Mouse (Mus musculus) neural tube, embryonic 14.5 days (tissue): ENCODE results near the gene Gm26992. TPM values are rescaled to one million over a fixed set of nuclear protein-coding genes. Genes with fewer than 3 reads are reported as not detected.
A peak's percentile ranks its signal among the peaks of the same experiment; 100 is the strongest.
"Not testable (repeated sequence)": the region's sequence is repeated elsewhere in the genome, so short reads cannot be mapped to it uniquely, and the experiment has no call there.

ENCODE experiments used
- ATAC-seq: fragments of 200-750 bp; cut with Nextera tagmentation; 2 replicates; pipeline ENCODE4 v1.8.0; 2017; ENCODE audit warnings: low read depth, mild to moderate bottlenecking, moderate TSS enrichment, moderate library complexity
- H3K27ac ChIP-seq: fragments of 300-500 bp; sonication (generic); 2 replicates; pipeline ENCODE4 v1.5.1; 2014; ENCODE audit warnings: low read depth, mild to moderate bottlenecking, control low read depth, low read length, moderate library complexity, mixed read lengths
- H3K27me3 ChIP-seq: fragments of 300-500 bp; sonication (generic); 2 replicates; pipeline ENCODE4 v1.6.1; 2014; ENCODE audit warnings: low read length; ENCODE audit not compliant: control insufficient read depth, insufficient read depth
- H3K36me3 ChIP-seq: fragments of 300-500 bp; sonication (generic); 2 replicates; pipeline ENCODE4 v1.6.1; 2014; ENCODE audit warnings: low read length, mixed read lengths; ENCODE audit not compliant: control insufficient read depth, insufficient read depth
- H3K4me1 ChIP-seq: fragments of 300-500 bp; sonication (generic); 2 replicates; pipeline ENCODE4 v1.6.1; 2014; ENCODE audit warnings: low read length; ENCODE audit not compliant: control insufficient read depth, insufficient read depth
- H3K4me2 ChIP-seq: fragments of 300-500 bp; sonication (generic); 2 replicates; pipeline ENCODE4 v1.6.1; 2014; ENCODE audit warnings: mild to moderate bottlenecking, low read depth, low read length, control low read depth
- H3K4me3 ChIP-seq: fragments of 300-500 bp; sonication (generic); 2 replicates; pipeline ENCODE4 v1.5.1; 2014; ENCODE audit warnings: low read depth, low read length, control low read depth, mixed read lengths
- H3K9ac ChIP-seq: fragments of 300-500 bp; sonication (generic); replicated peaks from 2 replicates; pipeline ENCODE4 v1.6.1; 2014; ENCODE audit warnings: low read depth, mild to moderate bottlenecking, control low read depth, low read length, mixed read lengths
- H3K9me3 ChIP-seq: fragments of 300-500 bp; sonication (generic); 2 replicates; pipeline ENCODE4 v1.6.1; 2016; ENCODE audit warnings: low read length; ENCODE audit not compliant: control insufficient read depth
- WGBS: fragments of 180-500 bp; shearing (Covaris S2); extraction: QIAGEN DNeasy Blood & Tissue Kit; methylation state at CpG from one replicate; pipeline ENCODE4 v1.1.7; 2014; 5-methylcytosine and 5-hydroxymethylcytosine counted together
- polyA plus RNA-seq: library from polyadenylated mRNA; unstranded; fragments of >200 nt; fragmentation: Nextera tagmentation; extraction: Ambion mirVana; gene quantifications from 2 replicates; pipeline ENCODE4 v1.2.1, GENCODE M21; 2014

Gm26992 gene
- polyA plus RNA-seq, 1 experiment from 2014 or later, result not detected

DNA sequence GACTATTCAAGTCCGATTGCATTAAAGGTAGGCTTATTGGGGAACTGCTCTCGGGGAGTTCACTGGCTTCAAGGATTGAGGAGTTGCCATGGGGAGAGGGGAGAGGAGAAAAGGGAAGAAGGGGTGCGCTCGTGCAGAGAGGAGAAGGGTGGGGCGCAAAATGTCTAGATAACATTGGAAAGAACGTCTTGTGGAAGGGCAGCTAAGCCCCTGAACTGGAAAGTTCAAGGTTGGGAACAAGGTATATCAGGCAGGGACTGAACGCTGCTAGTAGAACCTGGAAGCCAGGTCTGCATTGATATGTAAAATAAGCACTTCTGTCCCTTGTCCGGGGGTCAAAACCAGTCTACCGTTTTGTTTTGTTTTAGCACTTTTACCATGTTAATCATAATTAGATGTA, 16.2 kb downstream of the Gm26992 start:
- Histone ChIP-seq H3K36me3 (no peaks in the 10 kb centered on the region), H3K4me3 (no peak overlapping the region), H3K9ac (no peak overlapping the region), H3K4me2 (no peak overlapping the region), H3K9me3 (no peaks in the 10 kb centered on the region), H3K27ac (no peak overlapping the region), H3K4me1 (no peaks in the 10 kb centered on the region), H3K27me3 (peaks cover 4% of the 10 kb centered on the region; the same call in 1 of the 2 replicates)
- WGBS, result 21% methylated on average over 9 of the region's 9 CpGs
- no peak for ATAC-seq

DNA sequence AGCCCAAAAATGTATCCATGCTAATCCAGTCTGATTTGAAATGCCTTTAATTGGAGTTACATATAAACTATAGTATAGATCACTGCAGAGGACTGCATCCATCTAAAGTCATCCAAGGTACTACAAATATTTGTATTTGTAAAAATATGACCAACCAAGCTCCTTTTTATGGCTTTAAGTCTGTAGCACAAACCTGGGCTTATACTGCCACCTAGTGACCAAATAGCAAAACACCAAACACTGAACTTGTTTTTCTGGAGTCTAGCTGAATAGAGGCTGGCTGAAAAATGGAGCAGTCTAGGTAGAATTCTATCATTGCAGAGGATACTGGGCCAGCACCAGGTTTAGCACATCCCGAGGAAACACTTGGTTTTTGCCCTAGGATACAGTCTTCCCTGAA, 19.0 kb downstream of the Gm26992 start:
- H3K4me1 ChIP-seq, result no peaks in the 10 kb centered on the region
- H3K9me3 ChIP-seq, result no peaks in the 10 kb centered on the region
- no peak overlapping the region for H3K4me3 ChIP-seq
- H3K36me3 ChIP-seq, result no peaks in the 10 kb centered on the region
- 6% methylated on average over 1 of the region's 1 CpGs for WGBS
- H3K27me3 ChIP-seq, result peaks cover 5% of the 10 kb centered on the region
- no peak overlapping the region for H3K4me2 ChIP-seq
- no peak for ATAC-seq
- no peak overlapping the region for H3K27ac ChIP-seq
- no peak overlapping the region for H3K9ac ChIP-seq

- Histone ChIP-seq H3K27me3 (peaks cover 13% of the 10 kb centered on the region), H3K36me3 (no peaks in the 10 kb centered on the region), H3K27ac (no peak overlapping the region), H3K4me2 (no peak overlapping the region), H3K9ac (no peak overlapping the region), H3K9me3 (no peaks in the 10 kb centered on the region), H3K4me1 (no peaks in the 10 kb centered on the region), H3K4me3 (no peak overlapping the region)
- WGBS, result 38% methylated on average over 7 of the region's 7 CpGs
- ATAC-seq, result no peak
Measured at GRCm38 (mm10) chrX:103443755-103444154, 21.9 kb downstream of the Gm26992 start.

- H3K9me3 ChIP-seq, result no peaks in the 10 kb centered on the region
- H3K36me3 ChIP-seq, result no peaks in the 10 kb centered on the region
- peaks cover 9% of the 10 kb centered on the region for H3K27me3 ChIP-seq
- H3K27ac ChIP-seq, result no peak overlapping the region
- H3K4me1 ChIP-seq, result no peaks in the 10 kb centered on the region
- H3K9ac ChIP-seq, result no peak overlapping the region
- peak overlapping the region; percentile 30 for H3K4me3 ChIP-seq
- H3K4me2 ChIP-seq, result peak overlapping the region; percentile 57
- ATAC-seq, result peak; percentile 51; the same call in 1 of the 2 replicates
- 7% methylated on average over 33 of the region's 34 CpGs for WGBS
Measured at GRCm38 (mm10) chrX:103447539-103448169, 25.8 kb downstream of the Gm26992 start.

DNA sequence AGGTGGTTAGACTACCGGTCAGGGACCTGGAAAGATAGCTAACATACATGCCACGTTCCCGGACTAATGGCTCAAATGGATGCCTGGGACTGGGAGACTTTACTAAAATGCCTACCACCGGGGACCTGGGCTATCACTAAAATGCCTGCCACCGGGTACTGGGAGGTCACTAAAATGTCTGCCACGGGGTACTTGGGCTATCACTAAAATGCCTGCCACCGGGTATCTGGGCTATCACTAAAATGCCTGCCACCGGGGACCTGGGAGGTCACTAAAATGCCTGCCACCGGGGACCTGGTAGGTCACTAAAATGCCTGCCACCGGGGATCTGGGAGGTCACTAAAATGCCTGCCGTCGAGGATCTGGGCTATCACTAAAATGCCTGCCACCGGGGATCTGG, 26.6 kb downstream of the Gm26992 start:
- not testable (repeated sequence) for H3K27me3 ChIP-seq
- 57% methylated on average over 10 of the region's 13 CpGs for WGBS

DNA sequence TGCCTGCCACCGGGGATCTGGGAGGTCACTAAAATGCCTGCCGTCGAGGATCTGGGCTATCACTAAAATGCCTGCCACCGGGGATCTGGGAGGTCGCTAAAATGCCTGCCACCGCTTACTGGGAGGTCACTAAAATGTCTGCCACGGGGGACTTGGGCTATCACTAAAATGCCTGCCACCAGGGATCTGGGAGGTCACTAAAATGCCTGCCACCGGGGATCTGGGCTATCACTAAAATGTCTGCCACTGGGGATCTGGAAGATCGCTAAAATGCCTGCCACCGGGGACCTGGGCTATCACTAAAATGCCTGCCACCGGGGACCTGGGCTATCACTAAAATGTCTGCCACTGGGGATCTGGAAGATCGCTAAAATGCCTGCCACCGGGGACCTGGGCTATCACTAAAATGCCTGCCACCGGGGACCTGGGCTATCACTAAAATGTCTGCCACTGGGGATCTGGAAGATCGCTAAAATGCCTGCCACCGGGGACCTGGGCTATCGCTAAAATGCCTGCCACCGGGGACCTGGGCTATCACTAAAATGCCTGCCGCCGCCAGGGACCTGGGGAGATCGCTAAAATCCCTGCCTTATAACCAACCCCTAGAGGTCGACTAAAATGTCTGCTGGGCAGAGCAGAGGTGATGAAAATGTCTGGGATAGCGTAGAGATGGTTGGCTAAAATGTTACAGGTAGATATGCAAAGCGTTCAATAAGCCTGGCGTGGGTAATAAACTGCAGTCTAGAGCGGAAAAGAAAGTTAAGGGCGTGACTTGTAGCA, 27.3 kb downstream of the Gm26992 start:
- H3K27me3 ChIP-seq, H3K9me3 ChIP-seq, H3K4me2 ChIP-seq, H3K36me3 ChIP-seq, H3K27ac ChIP-seq, H3K4me1 ChIP-seq, H3K9ac ChIP-seq, H3K4me3 ChIP-seq, ATAC-seq: not testable (repeated sequence)
- WGBS, result 67% methylated on average over 16 of the region's 27 CpGs

More for the DNA sequence above, 26.6 kb downstream of the Gm26992 start:
- H3K9me3 ChIP-seq, H3K27ac ChIP-seq, H3K9ac ChIP-seq, ATAC-seq, H3K36me3 ChIP-seq, H3K4me1 ChIP-seq, H3K4me2 ChIP-seq, H3K4me3 ChIP-seq: not testable (repeated sequence)

DNA sequence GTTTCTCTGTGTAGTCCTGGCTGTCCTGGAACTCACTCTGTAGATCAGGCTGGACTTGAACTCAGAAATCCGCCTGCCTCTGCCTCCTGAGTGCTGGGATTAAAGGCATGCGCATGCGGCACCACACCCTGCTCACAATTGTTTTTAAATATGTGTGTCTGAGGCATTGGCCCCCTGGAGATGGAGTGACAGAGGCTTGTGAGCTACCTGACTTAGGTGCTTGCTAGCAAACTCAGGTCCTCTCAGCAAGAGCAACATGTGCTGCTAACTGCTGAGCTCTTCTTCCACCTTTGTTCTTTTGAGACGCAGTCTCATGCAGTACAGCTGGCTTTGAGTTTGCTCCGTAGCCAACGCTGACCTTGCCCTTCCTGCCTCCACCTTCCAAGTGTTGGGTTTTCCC, 31.0 kb downstream of the Gm26992 start:
- H3K4me1 ChIP-seq, result no peaks in the 10 kb centered on the region
- ATAC-seq, result no peak

GRCm38 (mm10) chrX:103460056-103460455, 38.2 kb downstream of the Gm26992 start:
- no peaks in the 10 kb centered on the region for H3K36me3 ChIP-seq
- no peaks in the 10 kb centered on the region for H3K4me1 ChIP-seq
- 60% methylated on average over 5 of the region's 5 CpGs for WGBS
- no peak overlapping the region for H3K4me2 ChIP-seq
- no peak overlapping the region for H3K4me3 ChIP-seq
- ATAC-seq, result no peak
- no peak overlapping the region for H3K27ac ChIP-seq
- no peaks in the 10 kb centered on the region for H3K9me3 ChIP-seq
- H3K27me3 ChIP-seq, result no peaks in the 10 kb centered on the region
- no peak overlapping the region for H3K9ac ChIP-seq

More for the DNA sequence above, 31.0 kb downstream of the Gm26992 start:
- Histone ChIP-seq H3K9me3 (no peaks in the 10 kb centered on the region), H3K4me2 (no peak overlapping the region), H3K4me3 (no peak overlapping the region), H3K9ac (no peak overlapping the region), H3K36me3 (no peaks in the 10 kb centered on the region), H3K27me3 (peaks cover 3% of the 10 kb centered on the region; the same call in 1 of the 2 replicates), H3K27ac (no peak overlapping the region)
- 97% methylated on average over 6 of the region's 6 CpGs for WGBS

- Histone ChIP-seq H3K4me1 (no peaks in the 10 kb centered on the region), H3K9ac (no peak overlapping the region), H3K36me3 (no peaks in the 10 kb centered on the region), H3K4me2 (no peak overlapping the region), H3K9me3 (no peaks in the 10 kb centered on the region), H3K27ac (no peak overlapping the region), H3K4me3 (no peak overlapping the region), H3K27me3 (no peaks in the 10 kb centered on the region)
- 77% methylated on average over 2 of the region's 2 CpGs for WGBS
- no peak for ATAC-seq
Measured at GRCm38 (mm10) chrX:103468998-103469397, 47.2 kb downstream of the Gm26992 start.
